Mouse (Mus musculus) embryo, embryonic 11.5 days (tissue): ENCODE measurements around the gene Rpl26.

Experiments
- DNase-seq: peaks from one replicate; pipeline ENCODE4 v3.0.0-alpha.2; 2012; ENCODE audit warnings: low read depth, low spot score

The Rpl26 gene

GRCm38 (mm10) chr11:68890625-68891024 is 10.8 kb upstream of the Rpl26 start:
- no peak for DNase-seq

- DNase-seq, result no peak
Measured at GRCm38 (mm10) chr11:68891823-68892222, 9.6 kb upstream of the Rpl26 start.

- no peak for DNase-seq
Measured at GRCm38 (mm10) chr11:68892233-68892832, 9.1 kb upstream of the Rpl26 start.

GRCm38 (mm10) chr11:68893911-68894464 is 7.4 kb upstream of the Rpl26 start:
- DNase-seq, result no peak

GRCm38 (mm10) chr11:68896247-68896646 is 5.1 kb upstream of the Rpl26 start:
- no peak for DNase-seq

DNA sequence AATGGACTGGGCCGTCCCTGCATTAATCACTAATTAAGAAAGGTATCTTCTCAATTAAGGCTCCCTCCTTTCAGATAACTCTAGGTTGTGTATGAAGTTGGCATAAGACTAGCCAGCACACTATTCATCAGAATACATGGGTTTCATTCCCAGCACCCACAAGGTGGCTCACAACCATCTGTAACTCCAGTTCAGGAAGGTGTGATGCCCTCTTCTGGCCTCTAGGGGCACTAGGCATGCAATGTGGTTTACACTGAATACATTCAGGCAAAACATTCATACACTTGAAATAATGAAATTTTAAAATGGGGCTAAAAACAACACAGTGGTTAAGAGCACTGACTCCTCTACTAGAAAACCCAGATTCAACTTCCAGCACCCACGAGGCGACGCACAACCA is 4.3 kb upstream of the Rpl26 start:
- DNase-seq, result no peak

GRCm38 (mm10) chr11:68897838-68898237 is 3.5 kb upstream of the Rpl26 start:
- DNase-seq, result no peak

- DNase-seq, result no peak
Measured at GRCm38 (mm10) chr11:68898790-68899189, 2.6 kb upstream of the Rpl26 start.

DNA sequence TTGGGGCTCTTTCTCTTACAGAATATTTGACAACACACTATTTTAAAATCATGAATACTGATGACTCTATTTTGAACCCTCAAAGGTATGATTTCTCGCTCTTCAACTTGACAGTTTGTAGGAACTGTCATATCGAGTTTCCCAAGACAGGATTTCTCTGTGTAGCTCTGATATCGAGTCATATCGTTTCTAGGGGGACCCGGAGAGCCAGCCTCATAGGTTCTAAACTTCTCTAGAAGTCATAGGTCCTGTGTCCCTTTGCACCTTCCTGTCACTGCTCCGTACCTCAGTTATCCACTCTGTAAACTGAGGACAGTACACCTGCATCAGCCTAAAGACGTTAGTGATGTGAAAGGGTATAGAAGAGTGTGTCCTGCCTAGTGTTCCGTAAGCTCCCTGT is 1.6 kb upstream of the Rpl26 start:
- no peak for DNase-seq

DNA sequence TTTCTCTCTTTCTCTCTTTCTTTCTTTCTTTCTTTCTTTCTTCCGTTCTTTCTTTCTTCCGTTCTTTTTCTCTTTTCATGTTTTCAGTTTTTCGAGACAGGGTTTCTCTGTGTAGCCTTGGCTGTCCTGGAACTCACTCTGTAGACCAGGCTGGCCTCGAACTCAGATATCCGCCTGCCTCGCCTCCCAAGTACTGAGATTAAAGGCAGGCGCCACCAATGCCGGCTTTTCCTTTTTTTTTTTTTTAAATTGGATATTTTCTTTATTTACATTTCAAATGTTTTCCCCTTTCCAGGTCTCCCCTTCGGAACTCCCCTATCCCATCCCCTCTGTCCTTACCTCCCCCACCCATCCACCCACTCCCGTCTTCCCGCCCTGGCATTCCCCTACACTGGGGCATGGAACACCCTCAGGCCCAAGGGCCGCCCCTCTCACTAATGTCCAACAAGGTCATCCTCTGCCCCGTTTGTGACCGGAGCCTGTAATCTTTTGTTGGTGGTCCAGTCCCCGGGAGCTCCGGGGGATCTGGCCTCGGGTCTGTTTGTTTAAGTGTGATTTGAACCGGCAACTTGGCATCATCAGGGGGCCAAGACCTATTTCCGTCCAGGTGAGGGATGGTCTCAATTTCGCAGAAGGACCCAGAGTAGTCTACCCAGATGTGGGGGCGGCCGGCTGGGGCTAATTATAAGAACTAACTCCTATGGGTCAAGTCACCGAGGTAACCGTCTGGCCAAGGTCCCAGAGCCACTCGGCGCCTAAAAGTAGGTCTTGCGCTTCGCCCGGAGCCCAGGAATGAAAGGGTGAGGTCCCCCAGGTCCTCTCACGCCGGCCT is 648 bp upstream of the Rpl26 start:
- DNase-seq, result no peak

- DNase-seq, result no peak
Measured at GRCm38 (mm10) chr11:68902047-68902364, 623 bp downstream of the Rpl26 start.

DNA sequence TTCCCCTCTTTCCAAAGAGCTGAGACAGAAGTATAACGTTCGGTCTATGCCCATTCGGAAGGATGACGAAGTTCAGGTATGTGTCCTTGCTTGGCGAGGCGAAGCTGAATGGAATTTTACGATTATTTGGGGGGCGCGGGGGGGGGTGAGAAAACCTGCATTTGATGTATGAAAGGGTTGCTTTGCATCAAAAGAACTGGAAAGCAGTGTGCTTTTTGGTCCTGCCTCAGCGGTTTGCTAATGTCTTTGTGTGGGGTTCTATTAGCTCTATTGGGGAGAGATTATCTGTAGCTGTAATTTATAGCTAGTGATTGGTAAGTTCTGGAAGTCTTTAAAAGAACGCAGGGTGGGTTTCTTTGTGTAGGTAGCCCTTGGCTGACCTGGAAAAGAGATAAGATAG is 984 bp downstream of the Rpl26 start:
- DNase-seq, result no peak

DNA sequence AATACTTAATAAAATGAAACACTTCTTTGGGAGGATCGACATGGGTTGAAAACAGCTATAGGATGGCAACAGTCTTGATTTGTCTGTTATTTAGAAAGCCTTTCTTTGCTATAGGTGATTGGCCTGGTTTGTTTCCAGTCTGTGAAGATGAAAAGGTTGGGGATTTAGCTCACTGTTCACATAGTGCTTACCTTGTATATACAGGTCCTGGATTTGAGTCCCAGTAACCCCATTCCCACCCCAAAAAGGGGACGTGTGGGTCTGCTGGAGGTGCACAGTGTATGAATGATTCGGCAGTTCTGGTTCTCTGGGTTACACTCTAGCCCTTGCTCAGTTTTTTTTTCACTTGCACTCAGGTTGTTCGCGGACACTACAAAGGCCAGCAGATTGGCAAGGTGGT is 1.4 kb downstream of the Rpl26 start:
- no peak for DNase-seq

DNA sequence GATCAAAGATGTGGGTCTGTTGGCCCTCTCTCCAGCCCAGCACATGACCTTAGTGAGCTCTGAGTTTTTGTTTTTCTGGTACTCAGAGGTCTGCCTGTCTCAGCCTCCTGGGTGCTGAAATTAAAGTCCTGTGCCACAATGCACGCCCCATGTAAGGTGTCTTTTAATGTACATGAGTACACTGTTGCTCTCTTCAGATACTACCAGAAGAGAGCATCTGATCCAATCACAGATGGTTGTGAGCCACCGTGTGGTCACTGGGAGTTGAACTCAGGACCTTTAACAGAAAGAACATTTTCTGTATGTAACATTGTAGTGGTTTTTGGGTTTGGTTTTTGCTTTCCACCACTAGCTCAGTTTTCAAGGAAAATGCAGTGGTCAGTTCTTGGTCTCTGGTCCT is 2.4 kb downstream of the Rpl26 start:
- DNase-seq, result no peak

GRCm38 (mm10) chr11:68904375-68905137 is 3.2 kb downstream of the Rpl26 start:
- peak; percentile 64 for DNase-seq

- no peak for DNase-seq
Measured at GRCm38 (mm10) chr11:68905138-68905531, 3.8 kb downstream of the Rpl26 start.

DNA sequence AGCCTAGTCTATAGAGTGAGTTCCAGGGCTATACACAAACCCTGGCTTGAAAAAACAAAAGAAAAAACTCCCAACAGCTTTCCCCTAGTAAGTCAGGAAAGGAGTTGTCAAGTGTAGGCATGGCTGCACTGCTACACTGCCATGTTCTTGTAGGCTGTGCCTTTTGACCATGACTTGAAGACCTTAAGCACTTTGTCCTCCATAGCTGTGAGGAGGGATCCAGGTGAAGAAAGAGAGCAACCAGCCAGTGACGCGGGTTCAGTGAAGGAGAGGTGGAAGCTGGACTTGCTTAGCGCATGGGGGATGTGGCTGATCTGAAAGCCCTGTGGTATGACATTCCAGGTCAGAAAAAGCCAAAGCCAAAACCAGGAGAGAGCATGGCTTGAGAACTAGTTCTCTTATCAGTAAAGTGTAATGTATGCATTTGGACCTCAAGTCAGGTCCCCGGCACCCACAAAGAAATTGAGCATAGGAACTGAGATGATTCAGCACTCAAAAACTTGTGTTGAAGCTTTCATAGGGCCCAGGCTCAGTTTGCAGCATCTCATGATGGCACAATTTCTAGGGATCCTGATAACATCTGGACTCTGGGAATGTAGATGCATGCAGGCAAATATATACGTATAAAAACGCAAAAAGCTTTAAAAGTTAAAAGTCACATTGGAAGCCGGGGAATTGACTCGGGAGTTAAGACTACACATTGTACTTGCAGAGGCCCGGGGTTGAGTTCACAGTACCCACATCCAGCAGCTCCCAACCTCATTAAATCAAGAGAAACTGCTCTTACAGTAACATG is 4.5 kb downstream of the Rpl26 start:
- no peak for DNase-seq

DNA sequence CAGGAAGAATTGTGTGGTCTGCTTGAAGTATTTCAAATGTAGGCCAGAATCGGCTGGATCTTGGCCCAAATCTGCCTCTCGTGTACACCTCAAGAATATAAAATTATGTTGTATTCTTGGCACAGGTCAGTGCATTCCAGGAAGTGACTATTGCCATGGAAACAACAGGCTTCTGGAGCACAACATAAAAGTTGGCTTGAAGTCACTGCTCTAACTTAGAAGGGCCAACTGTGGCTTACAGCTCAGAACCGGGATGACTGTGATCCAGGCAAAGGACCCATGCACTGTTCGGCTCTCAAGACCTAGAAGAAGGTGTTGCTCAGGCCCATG is 5.0 kb downstream of the Rpl26 start:
- DNase-seq, result no peak

GRCm38 (mm10) chr11:68907251-68907650 is 5.9 kb downstream of the Rpl26 start:
- no peak for DNase-seq

GRCm38 (mm10) chr11:68908846-68909503 is 7.6 kb downstream of the Rpl26 start:
- no peak for DNase-seq

DNA sequence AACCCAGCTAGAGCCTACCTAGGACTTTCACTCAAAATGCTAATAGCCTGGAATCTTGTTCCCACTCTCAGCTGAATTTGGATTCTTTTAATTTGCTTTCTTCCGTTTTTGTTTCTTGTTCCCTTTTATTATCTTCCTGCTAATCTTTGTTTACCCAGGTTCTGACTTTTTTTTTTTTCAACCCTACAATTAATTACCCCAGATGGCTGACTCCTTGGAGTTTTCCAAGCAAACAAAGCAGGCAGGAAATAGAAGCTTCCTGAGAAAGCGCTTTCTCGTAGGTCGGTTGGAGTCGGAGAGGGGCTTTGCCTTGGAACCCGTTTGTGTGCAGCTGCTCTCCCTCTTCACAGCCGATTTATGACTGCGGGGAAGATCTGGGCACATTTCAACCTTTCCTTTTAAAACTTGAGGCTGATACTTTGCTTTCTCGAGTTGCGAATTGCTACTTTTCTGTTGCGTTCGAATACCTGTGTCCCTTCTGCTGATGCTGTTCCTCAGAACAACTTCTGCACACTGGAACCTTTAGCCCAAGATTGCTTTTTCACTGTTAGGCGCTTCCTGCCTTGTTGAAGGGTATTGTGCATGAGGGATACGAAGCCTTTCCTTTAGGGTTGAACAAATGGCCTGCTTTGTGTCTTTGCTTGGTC is 10.3 kb downstream of the Rpl26 start:
- DNase-seq, result no peak
